Mouse (Mus musculus) MEL (cell line): ENCODE data around the gene Dynlt1c.
"Not testable (repeated sequence)": the region's sequence is repeated elsewhere in the genome, so short reads cannot be mapped to it uniquely, and the experiment has no call there.

Experiments
- CTCF ChIP-seq, 3 experiments: IDR thresholded peaks in 2 of 3; conservative IDR thresholded peaks in 1 of 3; 2 replicates each; pipeline ENCODE4 v1.5.1; 2011 to 2012; ENCODE audit warnings: low read length in 3 of 3, low read depth in 2 of 3, mild to moderate bottlenecking in 2 of 3, improper control_type of control experiment in 1 of 3, inconsistent platforms in 1 of 3, mixed read lengths in 1 of 3, moderate library complexity in 1 of 3; ENCODE audit not compliant: control insufficient read depth in 1 of 3, insufficient read depth in 1 of 3, poor library complexity in 1 of 3, severe bottlenecking in 1 of 3
- ELF1 ChIP-seq: IDR thresholded peaks from 2 replicates; pipeline ENCODE4 v1.6.1; 2014; ENCODE audit warnings: low read depth, mild to moderate bottlenecking, inconsistent platforms, low read length, improper control_type of control experiment, moderate library complexity
- HCFC1 ChIP-seq: IDR thresholded peaks from 2 replicates; pipeline ENCODE4 v1.6.1; 2012; ENCODE audit warnings: low read depth, mild to moderate bottlenecking, inconsistent platforms, low read length, improper control_type of control experiment, moderate library complexity
- MAX ChIP-seq: IDR thresholded peaks from 2 replicates; pipeline ENCODE4 v1.6.1; 2011; ENCODE audit warnings: low read length, improper control_type of control experiment
- MXI1 ChIP-seq: IDR thresholded peaks from 2 replicates; pipeline ENCODE4 v1.6.1; 2011; ENCODE audit warnings: mild to moderate bottlenecking, low read depth, low read length, improper control_type of control experiment
- MYB ChIP-seq: IDR thresholded peaks from 2 replicates; pipeline ENCODE4 v1.6.1; 2011; ENCODE audit warnings: mild to moderate bottlenecking, low read depth, low read length, improper control_type of control experiment
- NRF1 ChIP-seq: IDR thresholded peaks from 2 replicates; pipeline ENCODE4 v1.6.1; 2014; ENCODE audit warnings: low read depth, mild to moderate bottlenecking, inconsistent platforms, low read length, improper control_type of control experiment, moderate library complexity; ENCODE audit not compliant: poor library complexity, insufficient read depth, severe bottlenecking
- POLR2A ChIP-seq, 2 experiments: IDR thresholded peaks; 2 replicates each; pipeline ENCODE4 v1.6.1; 2011 to 2012; ENCODE audit warnings: low read length in 2 of 2, mild to moderate bottlenecking in 2 of 2, control low read depth in 1 of 2, improper control_type of control experiment in 1 of 2, low read depth in 1 of 2, moderate library complexity in 1 of 2; ENCODE audit not compliant: control insufficient read depth in 1 of 2, insufficient read depth in 1 of 2, poor library complexity in 1 of 2
- POLR2AphosphoS2 ChIP-seq: IDR thresholded peaks from 2 replicates; pipeline ENCODE4 v1.6.1; 2011; ENCODE audit warnings: low read length, improper control_type of control experiment
- RCOR1 ChIP-seq: IDR thresholded peaks from 2 replicates; pipeline ENCODE4 v1.6.1; 2012; ENCODE audit warnings: low read depth, mild to moderate bottlenecking, inconsistent platforms, low read length, improper control_type of control experiment

GRCm38 (mm10) chr17:6620035-6620434 is 18.6 kb downstream of the Dynlt1c start:
- not testable (repeated sequence) for TF ChIP-seq POLR2AphosphoS2; MYB; POLR2A (IDR thresholded peaks at IDR 0.05; ENCODE audit: control insufficient read depth in 1 of 2, insufficient read depth in 1 of 2, low read depth in 1 of 2, low read length in 2 of 2, poor library complexity in 1 of 2); RCOR1; HCFC1; ELF1; MXI1; NRF1; MAX; CTCF (IDR thresholded peaks at IDR 0.05 in 2 of 3, conservative IDR thresholded peaks at IDR 0.05 in 1 of 3; ENCODE audit: control insufficient read depth in 1 of 3, insufficient read depth in 1 of 3, low read depth in 2 of 3, low read length in 3 of 3, poor library complexity in 1 of 3, severe bottlenecking in 1 of 3)
